Mouse (Mus musculus) adrenal gland (tissue): ENCODE measurements at regions not wholly inside any gene's neighbourhood (a gene's known extent, or its start where the extent isn't known, plus 50 kb on each side); places are given as distances from the start of the nearest gene placed in this dataset.

Source experiments
- intact Hi-C: fragments of 180-260 bp; cut with DNase I; formaldehyde crosslinking; loops from one replicate; pipeline ENCODE4 v1.15.1; 2025

DNA sequence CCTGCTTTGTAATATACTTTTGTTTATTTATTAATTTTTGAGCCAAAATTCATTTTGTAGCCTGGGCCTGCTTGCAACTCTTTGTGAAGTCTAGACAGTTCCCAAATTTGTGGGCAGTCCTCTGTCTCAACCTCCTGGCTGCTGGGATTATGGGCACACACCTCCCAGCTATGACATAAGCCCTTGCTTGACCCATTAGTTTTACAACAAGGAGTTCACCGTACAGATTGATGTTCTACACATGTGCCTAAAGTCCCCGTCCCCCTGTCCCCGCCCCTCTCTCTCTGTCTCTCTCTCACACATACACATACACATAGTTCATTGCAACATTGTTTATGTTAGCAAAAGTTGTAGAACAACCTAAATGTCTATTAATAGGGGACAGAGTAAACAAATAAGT lies 63.7 kb upstream of the Abca1 start:
- intact Hi-C loops: no loop called here

DNA sequence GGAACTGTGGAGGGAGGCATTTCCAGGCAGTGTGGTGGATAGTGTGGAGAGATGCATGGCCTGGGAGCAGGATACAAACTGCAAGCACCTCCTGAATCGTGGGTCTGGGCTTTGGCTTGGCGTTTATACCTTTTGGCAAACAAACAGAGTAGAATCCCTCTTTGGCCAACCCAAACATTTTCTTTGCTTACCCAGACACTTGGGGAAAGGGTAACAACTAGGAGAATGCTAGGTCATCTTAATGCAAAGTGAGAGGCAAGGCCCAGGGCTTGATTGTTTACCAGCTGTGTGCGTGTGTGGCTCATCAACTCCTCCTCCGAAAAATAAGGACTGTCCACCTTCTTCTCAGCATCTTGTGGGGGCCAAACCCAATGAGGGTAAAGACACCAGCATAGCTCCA lies 61.1 kb upstream of the Abca1 start:
- intact Hi-C loops: no loop called here

DNA sequence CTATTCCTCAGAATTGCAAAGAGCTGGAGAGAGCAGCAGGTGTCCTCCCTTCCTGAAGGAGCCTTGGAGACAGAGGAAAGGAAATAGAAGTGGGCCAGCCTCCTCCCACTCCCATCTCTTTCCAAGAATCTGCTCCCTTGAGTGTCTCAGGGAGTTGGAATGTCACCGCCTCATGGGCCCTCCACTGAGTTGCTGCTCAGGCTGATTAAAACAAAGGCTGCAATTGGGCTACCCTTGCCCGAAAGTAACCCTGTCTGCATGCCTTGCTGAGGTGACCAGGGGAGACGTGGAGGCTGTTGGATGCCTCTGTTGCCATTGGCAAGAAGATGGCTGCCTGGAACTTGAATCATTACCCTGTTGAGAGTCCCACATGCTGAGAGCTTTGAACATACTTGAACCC lies 59.7 kb upstream of the Abca1 start:
- intact Hi-C loops: loop anchor here (5.0 kb wide), 1 partner anchor 38 kb away; no protein-coding TSS in a partner anchor

DNA sequence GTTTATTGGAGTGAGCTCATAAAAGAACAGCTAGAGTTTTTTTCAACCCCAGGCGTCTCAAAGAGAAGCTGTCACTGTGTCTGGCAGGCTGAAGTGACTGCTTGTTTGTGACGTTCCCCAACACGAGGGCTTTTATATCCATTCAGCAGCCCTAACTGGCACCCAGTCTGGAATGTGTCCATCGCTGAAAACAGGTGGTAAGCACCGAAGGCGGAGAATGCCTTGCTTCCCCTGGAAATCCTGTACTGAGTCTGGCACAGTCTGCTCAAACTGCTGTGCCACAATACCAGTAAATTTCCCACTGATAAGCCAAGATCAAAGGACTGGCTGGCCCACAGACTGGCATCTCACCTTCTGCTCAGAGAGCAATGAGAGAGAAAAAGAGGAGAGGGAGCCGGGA lies 59.1 kb upstream of the Abca1 start:
- intact Hi-C loops: loop anchor here (5.0 kb wide), 1 partner anchor 39 kb away; no protein-coding TSS in a partner anchor

DNA sequence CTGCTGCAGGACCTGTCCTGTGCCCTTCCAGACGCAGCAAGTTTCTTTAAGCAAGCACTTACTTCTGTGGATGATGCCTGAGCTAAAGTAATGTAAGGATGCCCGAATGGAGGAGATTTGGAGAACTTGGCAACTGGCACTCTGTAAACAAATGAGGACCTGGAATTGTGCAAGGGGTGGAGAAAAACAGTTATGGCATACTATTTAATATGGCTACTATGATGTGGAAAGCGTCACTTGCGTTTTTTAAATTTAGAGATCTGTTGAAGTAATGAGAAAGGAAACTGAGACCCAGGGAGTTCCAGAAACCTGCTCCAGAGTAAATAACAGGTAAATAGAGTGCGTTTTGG lies 58.6 kb upstream of the Abca1 start:
- intact Hi-C loops: loop anchor here (5.0 kb wide), 1 partner anchor 39 kb away; no protein-coding TSS in a partner anchor

DNA sequence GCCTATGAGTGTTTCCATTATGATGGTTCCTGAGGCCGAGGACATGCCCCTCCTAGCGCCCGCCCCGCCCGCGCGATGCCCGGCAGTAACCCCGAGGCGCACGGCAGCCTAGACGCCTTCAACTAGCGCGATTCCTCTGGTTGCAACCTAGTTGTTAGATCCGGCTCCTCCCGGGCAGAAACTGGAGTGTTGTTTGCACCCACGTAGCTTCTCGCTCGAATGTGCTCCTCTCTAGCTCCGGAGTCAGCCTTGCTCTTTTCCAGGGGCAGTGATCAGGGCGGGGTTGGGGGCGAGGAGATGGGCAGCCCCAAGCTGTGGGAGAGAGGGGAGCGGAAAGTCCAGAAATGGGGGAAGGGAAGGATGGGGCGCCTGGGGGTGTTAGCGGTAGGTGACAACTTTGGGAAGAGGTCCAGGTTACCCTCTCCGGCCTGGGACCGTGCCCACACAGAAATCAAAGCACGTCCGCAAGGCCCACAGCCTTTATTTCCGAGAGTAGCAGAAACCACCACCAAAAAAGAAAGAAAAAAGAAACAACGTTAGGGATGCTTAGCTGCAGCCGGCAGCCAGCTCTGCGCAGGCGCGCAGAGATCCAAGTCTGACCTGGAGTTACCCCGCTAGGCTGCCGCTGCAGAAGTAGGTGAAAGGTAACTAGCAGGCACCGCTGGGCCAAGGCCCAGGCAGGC lies 58.1 kb upstream of the Abca1 start:
- intact Hi-C loops: loop anchor here (5.0 kb wide), 1 partner anchor 40 kb away; no protein-coding TSS in a partner anchor

DNA sequence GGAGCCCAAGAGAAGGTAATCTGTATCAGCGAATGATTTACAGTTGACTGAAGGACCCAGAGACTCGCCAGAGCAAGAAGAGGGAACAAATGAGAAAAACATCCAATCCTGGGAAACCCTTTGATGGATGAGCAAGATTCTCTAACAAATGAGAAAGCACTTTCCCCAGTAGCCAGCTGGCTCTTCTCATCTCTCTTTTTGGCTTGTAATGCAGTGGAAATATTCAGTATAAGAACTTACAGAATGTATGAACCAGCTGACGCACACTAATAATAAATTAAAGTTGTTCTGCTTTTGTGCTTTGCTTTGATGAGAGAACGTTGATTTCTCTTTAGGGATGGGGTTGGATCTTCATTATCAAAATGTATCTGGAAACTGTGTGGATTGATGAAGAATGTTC lies 52.8 kb upstream of the Abca1 start:
- intact Hi-C loops: no loop called here

DNA sequence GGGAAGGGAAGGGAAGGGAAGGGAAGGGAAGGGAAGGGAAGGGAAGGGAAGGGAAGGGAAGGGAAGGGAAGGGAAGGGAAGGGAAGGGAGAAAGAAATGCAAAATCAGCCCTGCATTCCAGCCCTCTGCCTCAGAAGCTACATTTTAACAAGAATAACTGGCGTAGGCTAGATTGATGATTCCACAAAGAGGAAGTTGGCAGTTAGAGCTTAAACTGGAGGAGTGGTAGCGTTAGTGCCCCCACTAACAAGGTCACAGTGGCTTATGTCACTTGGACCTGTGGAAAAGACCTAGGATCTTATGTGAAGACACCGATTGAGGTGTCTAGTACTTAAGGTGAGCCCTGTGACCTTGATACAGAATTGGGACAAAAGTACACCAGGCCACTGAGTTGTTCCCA lies 51.0 kb upstream of the Abca1 start:
- intact Hi-C loops: no loop called here
